Mouse (Mus musculus): ENCODE data around the gene Slamf9. TPM values are rescaled to one million over a fixed set of nuclear protein-coding genes. Genes with fewer than 3 reads are reported as not detected.

The Slamf9 gene
- total RNA-seq, 2 experiments from 2014 or later = not detected

Other genes starting within 250 kb of the Slamf9 start
- gene Atp1a4, start 216.9 kb upstream of the Slamf9 start, total RNA-seq (2014; fragmentation: Nextera tagmentation) = not detected in 2 replicates
- not detected in 2 replicates for gene Atp1a4, start 216.9 kb upstream of the Slamf9 start, total RNA-seq (2017)
- 53.7 and 58.4 TPM in 2 replicates for gene Igsf8, start 213.7 kb upstream of the Slamf9 start, total RNA-seq (2014; fragmentation: Nextera tagmentation)
- gene Igsf8, start 213.7 kb upstream of the Slamf9 start, total RNA-seq (2017) = 24.8 and 25.0 TPM in 2 replicates
- gene Atp1a2, start 177.3 kb upstream of the Slamf9 start, total RNA-seq (2014; fragmentation: Nextera tagmentation) = not detected in 2 replicates
- not detected in 2 replicates for gene Atp1a2, start 177.3 kb upstream of the Slamf9 start, total RNA-seq (2017)
- gene Kcnj9, start 146.0 kb upstream of the Slamf9 start, total RNA-seq (2014; fragmentation: Nextera tagmentation) = not detected in 2 replicates
- not detected in 2 replicates for gene Kcnj9, start 146.0 kb upstream of the Slamf9 start, total RNA-seq (2017)
- 0.32 TPM in 1 of 2 replicates, not detected in the other for gene Kcnj10, start 134.1 kb upstream of the Slamf9 start, total RNA-seq (2014; fragmentation: Nextera tagmentation)
- 0.46 TPM in 1 of 2 replicates, not detected in the other for gene Kcnj10, start 134.1 kb upstream of the Slamf9 start, total RNA-seq (2017)
- 10.2 and 16.0 TPM in 2 replicates for gene Pigm, start 98.8 kb upstream of the Slamf9 start, total RNA-seq (2014; fragmentation: Nextera tagmentation)
- 13.8 and 16.2 TPM in 2 replicates for gene Pigm, start 98.8 kb upstream of the Slamf9 start, total RNA-seq (2017)
- gene Igsf9, start 6.4 kb downstream of the Slamf9 start, total RNA-seq (2014; fragmentation: Nextera tagmentation) = not detected in 2 replicates
- not detected in 2 replicates for gene Igsf9, start 6.4 kb downstream of the Slamf9 start, total RNA-seq (2017)
- 629 and 731 TPM in 2 replicates for gene Tagln2, start 24.7 kb downstream of the Slamf9 start, total RNA-seq (2014; fragmentation: Nextera tagmentation)
- 281 and 350 TPM in 2 replicates for gene Tagln2, start 24.7 kb downstream of the Slamf9 start, total RNA-seq (2017)
- gene Cfap45, start 45.4 kb downstream of the Slamf9 start, total RNA-seq (2014; fragmentation: Nextera tagmentation) = not detected in 2 replicates
- 0.46 TPM in 1 of 2 replicates, not detected in the other for gene Cfap45, start 45.4 kb downstream of the Slamf9 start, total RNA-seq (2017)
- gene Vsig8, start 80.6 kb downstream of the Slamf9 start, total RNA-seq (2014; fragmentation: Nextera tagmentation) = not detected in 2 replicates
- gene Vsig8, start 80.6 kb downstream of the Slamf9 start, total RNA-seq (2017) = not detected in 2 replicates
- gene Slamf8, start 115.2 kb downstream of the Slamf9 start, total RNA-seq (2014; fragmentation: Nextera tagmentation) = 1.4 TPM in 1 of 2 replicates, not detected in the other
- gene Slamf8, start 115.2 kb downstream of the Slamf9 start, total RNA-seq (2017) = not detected in 2 replicates
- gene Fcrl6, start 127.2 kb downstream of the Slamf9 start, total RNA-seq (2014; fragmentation: Nextera tagmentation) = not detected in 2 replicates
- gene Fcrl6, start 127.2 kb downstream of the Slamf9 start, total RNA-seq (2017) = not detected in 2 replicates
- gene Dusp23, start 157.6 kb downstream of the Slamf9 start, total RNA-seq (2014; fragmentation: Nextera tagmentation) = 18.2 and 22.6 TPM in 2 replicates
- gene Dusp23, start 157.6 kb downstream of the Slamf9 start, total RNA-seq (2017) = 2.6 and 2.9 TPM in 2 replicates
- not detected in 2 replicates for gene Crp, start 222.7 kb downstream of the Slamf9 start, total RNA-seq (2014; fragmentation: Nextera tagmentation)
- gene Crp, start 222.7 kb downstream of the Slamf9 start, total RNA-seq (2017) = not detected in 2 replicates

Data from granulocyte monocyte progenitor cell, adult 5-6 weeks (primary cell).